Mouse (Mus musculus): ENCODE results near the gene Tmem183a. TPM values are rescaled to one million over a fixed set of nuclear protein-coding genes. Genes with fewer than 3 reads are reported as not detected.

Gene Tmem183a
- polyA plus RNA-seq, 1 experiment: not detected

- Histone ChIP-seq H3K4me1 (ENCODE audit: control insufficient read depth, insufficient read depth, low read length) (peaks cover 7% of the 10 kb centered on the region; the same call in 1 of the 2 replicates), H3K27ac (ENCODE audit: insufficient read depth, low read depth, low read length) (no peak overlapping the region), H3K4me3 (ENCODE audit: insufficient read depth, low read depth, low read length) (no peak overlapping the region)
- TF ChIP-seq POLR2A (IDR thresholded peaks at IDR 0.05; ENCODE audit: insufficient read depth, low read depth, low read length): no peak
- no peak for TF ChIP-seq CTCF (IDR thresholded peaks at IDR 0.05; ENCODE audit: insufficient read depth, low read depth, low read length)
- WGBS: 63% methylated on average over 7 of the region's 7 CpGs
These were observed 1.1 kb downstream of the Tmem183a start for GRCm38 (mm10) chr1:134360656-134361055.

GRCm38 (mm10) chr1:134357461-134357860, 4.3 kb downstream of the Tmem183a start:
- TF ChIP-seq POLR2A (IDR thresholded peaks at IDR 0.05; ENCODE audit: insufficient read depth, low read depth, low read length) (no peak), CTCF (IDR thresholded peaks at IDR 0.05; ENCODE audit: insufficient read depth, low read depth, low read length) (no peak)
- WGBS: 88% methylated on average over 4 of the region's 4 CpGs
- Histone ChIP-seq H3K27ac (ENCODE audit: insufficient read depth, low read depth, low read length) (no peak overlapping the region), H3K4me1 (ENCODE audit: control insufficient read depth, insufficient read depth, low read length) (peaks cover 7% of the 10 kb centered on the region; the same call in 1 of the 2 replicates), H3K4me3 (ENCODE audit: insufficient read depth, low read depth, low read length) (no peak overlapping the region)

- WGBS: 89% methylated on average over 2 of the region's 2 CpGs
- Histone ChIP-seq H3K4me3 (ENCODE audit: insufficient read depth, low read depth, low read length) (no peak overlapping the region), H3K27ac (ENCODE audit: insufficient read depth, low read depth, low read length) (no peak overlapping the region), H3K4me1 (ENCODE audit: control insufficient read depth, insufficient read depth, low read length) (no peaks in the 10 kb centered on the region)
- TF ChIP-seq POLR2A (IDR thresholded peaks at IDR 0.05; ENCODE audit: insufficient read depth, low read depth, low read length) (no peak), CTCF (IDR thresholded peaks at IDR 0.05; ENCODE audit: insufficient read depth, low read depth, low read length) (no peak)
These were observed 8.5 kb downstream of the Tmem183a start for GRCm38 (mm10) chr1:134353326-134353725.

- WGBS: 88% methylated on average over 9 of the region's 9 CpGs
- TF ChIP-seq CTCF (IDR thresholded peaks at IDR 0.05; ENCODE audit: insufficient read depth, low read depth, low read length) (no peak), POLR2A (IDR thresholded peaks at IDR 0.05; ENCODE audit: insufficient read depth, low read depth, low read length) (no peak)
- Histone ChIP-seq H3K27ac (ENCODE audit: insufficient read depth, low read depth, low read length) (no peak overlapping the region), H3K4me3 (ENCODE audit: insufficient read depth, low read depth, low read length) (no peak overlapping the region), H3K4me1 (ENCODE audit: control insufficient read depth, insufficient read depth, low read length) (peaks cover 11% of the 10 kb centered on the region; the same call in 1 of the 2 replicates)
These were observed 14.0 kb downstream of the Tmem183a start for GRCm38 (mm10) chr1:134347791-134348190.

GRCm38 (mm10) chr1:134345075-134345474, 16.7 kb downstream of the Tmem183a start:
- H3K4me1 ChIP-seq (ENCODE audit: control insufficient read depth, insufficient read depth, low read length): peaks cover 19% of the 10 kb centered on the region
- TF ChIP-seq CTCF (IDR thresholded peaks at IDR 0.05; ENCODE audit: insufficient read depth, low read depth, low read length): no peak
- no peak for TF ChIP-seq POLR2A (IDR thresholded peaks at IDR 0.05; ENCODE audit: insufficient read depth, low read depth, low read length)
- 79% methylated on average over 4 of the region's 4 CpGs for WGBS
- H3K4me3 ChIP-seq (ENCODE audit: insufficient read depth, low read depth, low read length): no peak overlapping the region
- 0 out of 2 replicates have a peak overlapping the region, but pooled peaks have one; percentile 33 for H3K27ac ChIP-seq (ENCODE audit: insufficient read depth, low read depth, low read length)

GRCm38 (mm10) chr1:134344005-134344950, 17.5 kb downstream of the Tmem183a start:
- peaks cover 21% of the 10 kb centered on the region for H3K4me1 ChIP-seq (ENCODE audit: control insufficient read depth, insufficient read depth, low read length)
- WGBS: 2% methylated on average over 54 of the region's 54 CpGs
- TF ChIP-seq CTCF (IDR thresholded peaks at IDR 0.05; ENCODE audit: insufficient read depth, low read depth, low read length): no peak
- TF ChIP-seq POLR2A (IDR thresholded peaks at IDR 0.05; ENCODE audit: insufficient read depth, low read depth, low read length): peak; percentile 18; the same call in 1 of the 2 replicates

GRCm38 (mm10) chr1:134343567-134343966, 18.2 kb downstream of the Tmem183a start:
- WGBS: 12% methylated on average over 2 of the region's 2 CpGs

More at GRCm38 (mm10) chr1:134344005-134344950, 17.5 kb downstream of the Tmem183a start:
- Histone ChIP-seq H3K27ac (ENCODE audit: insufficient read depth, low read depth, low read length) (peak overlapping the region; percentile 73), H3K4me3 (ENCODE audit: insufficient read depth, low read depth, low read length) (peak overlapping the region; percentile 77)

GRCm38 (mm10) chr1:134342781-134343310, 18.9 kb downstream of the Tmem183a start:
- WGBS: 61% methylated on average over 8 of the region's 8 CpGs
- no peak overlapping the region for H3K27ac ChIP-seq (ENCODE audit: insufficient read depth, low read depth, low read length)
- H3K4me3 ChIP-seq (ENCODE audit: insufficient read depth, low read depth, low read length): peak overlapping the region; percentile 31
- H3K4me1 ChIP-seq (ENCODE audit: control insufficient read depth, insufficient read depth, low read length): peaks cover 21% of the 10 kb centered on the region
- no peak for TF ChIP-seq CTCF (IDR thresholded peaks at IDR 0.05; ENCODE audit: insufficient read depth, low read depth, low read length)
- TF ChIP-seq POLR2A (IDR thresholded peaks at IDR 0.05; ENCODE audit: insufficient read depth, low read depth, low read length): no peak

More at GRCm38 (mm10) chr1:134343567-134343966, 18.2 kb downstream of the Tmem183a start:
- H3K27ac ChIP-seq (ENCODE audit: insufficient read depth, low read depth, low read length): no peak overlapping the region
- peaks cover 21% of the 10 kb centered on the region for H3K4me1 ChIP-seq (ENCODE audit: control insufficient read depth, insufficient read depth, low read length)
- TF ChIP-seq CTCF (IDR thresholded peaks at IDR 0.05; ENCODE audit: insufficient read depth, low read depth, low read length) (no peak), POLR2A (IDR thresholded peaks at IDR 0.05; ENCODE audit: insufficient read depth, low read depth, low read length) (no peak)
- H3K4me3 ChIP-seq (ENCODE audit: insufficient read depth, low read depth, low read length): peak overlapping the region; percentile 77

GRCm38 (mm10) chr1:134342278-134342664, 19.5 kb downstream of the Tmem183a start:
- Histone ChIP-seq H3K4me1 (ENCODE audit: control insufficient read depth, insufficient read depth, low read length) (peaks cover 21% of the 10 kb centered on the region), H3K27ac (ENCODE audit: insufficient read depth, low read depth, low read length) (no peak overlapping the region), H3K4me3 (ENCODE audit: insufficient read depth, low read depth, low read length) (no peak overlapping the region)
- TF ChIP-seq POLR2A (IDR thresholded peaks at IDR 0.05; ENCODE audit: insufficient read depth, low read depth, low read length): no peak
- TF ChIP-seq CTCF (IDR thresholded peaks at IDR 0.05; ENCODE audit: insufficient read depth, low read depth, low read length): no peak
- 68% methylated on average over 2 of the region's 2 CpGs for WGBS
